Mouse (Mus musculus) right cerebral cortex, postnatal 10 days (tissue): ENCODE measurements at regions not wholly inside any gene's neighbourhood (a gene's known extent, or its start where the extent isn't known, plus 50 kb on each side); places are given as distances from the start of the nearest gene placed in this dataset.

ENCODE experiments used
- DNase-seq, 2 experiments: peaks; one replicate each; pipeline ENCODE4 v3.0.0; 2021; ENCODE audit warnings: low spot score in 2 of 2

GRCm38 (mm10) chr14:120816529-120816928, 94.5 kb upstream of the Ipo5 start:
- DNase-seq = no peak

DNA sequence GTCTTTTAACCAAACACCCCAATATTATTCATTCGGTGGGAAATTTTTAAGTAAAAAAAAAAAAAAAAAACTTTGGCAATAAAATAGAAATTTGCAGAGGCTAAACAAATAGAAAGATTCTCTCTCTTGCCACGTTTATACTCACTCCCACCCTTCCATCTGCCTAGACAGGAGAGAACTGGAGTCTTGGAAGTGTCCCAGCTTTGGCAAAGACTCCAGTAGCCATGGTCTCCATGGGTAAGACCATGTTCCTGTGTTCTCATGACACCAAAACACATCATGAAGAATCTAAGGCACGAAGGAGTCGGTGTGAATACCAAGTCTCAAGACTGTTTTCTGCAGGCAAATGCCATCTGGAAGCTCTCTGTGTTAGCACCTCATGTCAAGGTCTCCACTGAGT, 84.8 kb upstream of the Ipo5 start:
- peak in 1 of 2 experiments; percentile 29 for DNase-seq

DNA sequence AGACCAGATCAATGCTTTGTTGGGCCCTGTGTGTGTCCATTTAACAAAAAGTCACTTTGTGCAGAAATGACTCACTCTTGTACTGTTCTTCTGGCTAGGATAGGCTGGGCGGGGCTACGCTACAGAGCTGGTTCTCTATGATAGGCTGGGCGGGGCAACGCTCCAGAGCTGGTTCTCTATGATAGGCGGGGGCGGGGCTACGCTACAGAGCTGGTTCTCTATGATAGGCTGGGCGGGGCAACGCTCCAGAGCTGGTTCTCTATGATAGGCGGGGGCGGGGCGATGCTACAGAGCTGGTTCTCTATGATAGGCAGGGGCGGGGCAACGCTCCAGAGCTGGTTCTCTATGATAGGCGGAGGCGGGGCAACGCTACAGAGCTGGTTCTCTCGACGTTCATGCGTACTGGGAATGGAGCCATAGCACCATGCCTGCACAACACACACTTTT, 80.6 kb upstream of the Ipo5 start:
- DNase-seq = peak in 1 of 2 experiments; percentile 28

DNA sequence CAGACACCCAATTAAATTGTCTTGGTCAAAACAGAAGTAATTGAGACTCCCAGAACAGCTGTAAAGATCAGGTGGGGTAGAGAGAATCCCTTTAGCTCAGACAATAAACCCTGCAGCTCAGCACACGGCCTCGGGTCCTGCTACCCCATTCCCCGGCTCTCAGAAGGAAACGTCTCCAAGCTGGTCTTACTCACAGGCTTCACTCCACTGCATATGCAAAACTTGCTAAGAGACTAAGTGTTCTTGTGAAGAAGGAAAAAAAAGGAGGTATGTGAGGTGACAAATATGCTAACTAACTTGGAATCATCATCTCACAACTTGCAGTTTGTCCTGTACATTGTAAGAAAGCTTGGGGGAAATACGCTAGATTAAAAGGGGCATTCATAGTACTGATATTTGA, 79.6 kb upstream of the Ipo5 start:
- DNase-seq = peak in 1 of 2 experiments; percentile 22

GRCm38 (mm10) chr14:120831847-120832613, 79.0 kb upstream of the Ipo5 start:
- DNase-seq = peak; percentile 92 to 95

DNA sequence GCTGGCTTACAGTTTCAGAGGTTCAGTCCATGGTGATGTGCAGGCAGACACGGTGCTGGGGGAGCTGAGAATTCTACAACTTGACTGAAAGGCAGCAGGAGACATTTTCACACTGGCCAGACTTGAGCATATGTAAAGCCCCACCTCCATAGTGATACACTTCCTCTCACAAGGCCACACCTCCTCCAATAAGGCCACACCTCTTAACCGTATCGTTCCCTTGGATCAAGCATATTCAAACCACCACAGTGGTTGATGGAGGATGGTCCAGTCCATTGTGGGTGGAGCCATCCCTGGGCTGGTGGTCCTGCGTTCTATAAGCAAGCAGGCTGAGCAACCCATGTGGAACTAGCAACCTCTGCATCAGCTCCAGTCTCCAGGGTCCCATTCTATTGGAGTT, 76.2 kb upstream of the Ipo5 start:
- no peak for DNase-seq

DNA sequence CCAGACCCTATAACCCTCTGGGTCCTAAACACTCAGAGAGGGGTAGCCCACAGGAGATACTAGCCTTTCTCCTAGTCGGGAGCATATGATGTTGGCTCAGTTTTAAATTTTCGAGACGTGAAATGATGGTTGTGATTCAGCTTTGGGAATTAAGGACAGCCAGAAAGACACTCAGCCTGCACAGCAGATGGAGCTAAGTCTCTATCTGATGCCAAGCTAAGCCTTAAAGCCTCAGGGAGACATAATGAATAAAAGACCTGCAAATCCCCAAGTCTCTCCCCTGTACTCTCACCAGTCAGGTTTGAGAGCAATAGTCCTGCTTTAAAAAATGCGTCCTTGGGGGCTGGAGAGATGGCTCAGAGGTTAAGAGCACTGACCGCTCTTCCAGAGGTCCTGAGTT, 75.3 kb upstream of the Ipo5 start:
- peak in 1 of 2 experiments; percentile 63 for DNase-seq

DNA sequence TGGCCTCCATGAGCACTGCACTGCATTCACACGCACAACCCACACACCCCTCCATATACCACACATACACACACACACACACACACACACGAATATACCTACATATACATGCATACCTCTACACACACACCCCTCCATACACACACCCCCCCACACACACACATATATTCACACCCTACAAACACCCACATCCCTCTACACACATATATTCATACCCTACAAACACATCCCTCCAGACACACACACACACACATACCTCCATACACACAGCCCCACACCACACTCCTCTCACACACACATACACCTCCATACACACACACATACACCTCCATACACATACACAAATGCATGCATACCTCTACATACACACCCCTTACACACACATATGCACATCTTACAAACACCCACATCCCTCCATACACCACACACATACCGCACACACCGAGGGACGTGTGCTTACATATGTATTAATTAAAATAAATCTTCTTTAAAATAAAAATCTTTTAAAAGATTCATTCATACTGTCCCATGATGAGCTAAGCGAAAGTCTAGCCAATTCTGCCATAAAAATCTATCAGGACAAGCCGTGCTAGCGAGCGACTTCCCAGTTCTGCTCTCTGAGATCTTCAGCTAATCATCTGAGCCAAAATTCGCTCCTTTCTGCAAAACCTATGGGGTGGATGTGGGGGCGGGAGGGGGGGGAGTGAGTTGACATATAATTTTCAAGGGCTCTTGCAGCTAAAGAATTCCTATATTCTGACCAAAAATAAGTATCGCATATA, 74.3 kb upstream of the Ipo5 start:
- no peak for DNase-seq

DNA sequence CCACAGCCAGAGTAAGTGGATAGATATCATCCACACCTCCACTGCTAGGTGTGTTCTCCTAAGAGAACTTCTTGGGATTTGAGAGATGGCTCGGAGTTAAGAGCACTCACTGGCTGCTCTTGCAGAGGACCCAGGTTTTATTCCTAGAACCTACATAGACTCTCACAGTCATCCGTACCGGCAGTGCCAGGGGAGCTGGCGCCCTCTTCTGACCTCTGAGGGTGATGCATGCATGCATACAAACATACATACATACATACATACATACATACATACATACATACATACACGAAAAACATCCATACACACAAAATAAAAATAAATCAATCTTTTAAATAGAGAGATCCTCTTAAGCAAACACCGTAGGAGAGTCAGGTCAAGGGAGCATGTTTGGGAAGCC, 70.1 kb upstream of the Ipo5 start:
- DNase-seq = peak in 1 of 2 experiments; percentile 20

GRCm38 (mm10) chr14:120841311-120841710, 69.7 kb upstream of the Ipo5 start:
- no peak for DNase-seq

DNA sequence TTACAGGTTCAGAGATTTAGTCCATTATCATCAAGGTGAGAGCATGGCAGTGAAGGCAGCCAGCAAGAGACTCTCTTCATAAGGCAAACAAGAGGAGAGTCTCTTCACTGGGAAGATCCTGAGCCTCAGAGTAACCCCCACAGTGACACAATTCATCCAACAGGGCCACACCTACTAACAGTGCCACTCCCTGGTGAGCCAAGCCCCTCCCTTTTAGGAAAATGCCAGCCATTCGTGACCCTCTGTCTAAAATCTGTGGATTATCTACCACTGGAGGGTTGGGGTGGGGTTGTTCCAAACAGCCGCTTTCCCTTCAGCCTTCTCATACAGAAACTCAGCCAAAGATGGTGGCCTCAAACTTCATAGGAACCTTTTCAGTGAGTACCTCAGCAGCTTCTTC, 65.9 kb upstream of the Ipo5 start:
- DNase-seq = no peak

DNA sequence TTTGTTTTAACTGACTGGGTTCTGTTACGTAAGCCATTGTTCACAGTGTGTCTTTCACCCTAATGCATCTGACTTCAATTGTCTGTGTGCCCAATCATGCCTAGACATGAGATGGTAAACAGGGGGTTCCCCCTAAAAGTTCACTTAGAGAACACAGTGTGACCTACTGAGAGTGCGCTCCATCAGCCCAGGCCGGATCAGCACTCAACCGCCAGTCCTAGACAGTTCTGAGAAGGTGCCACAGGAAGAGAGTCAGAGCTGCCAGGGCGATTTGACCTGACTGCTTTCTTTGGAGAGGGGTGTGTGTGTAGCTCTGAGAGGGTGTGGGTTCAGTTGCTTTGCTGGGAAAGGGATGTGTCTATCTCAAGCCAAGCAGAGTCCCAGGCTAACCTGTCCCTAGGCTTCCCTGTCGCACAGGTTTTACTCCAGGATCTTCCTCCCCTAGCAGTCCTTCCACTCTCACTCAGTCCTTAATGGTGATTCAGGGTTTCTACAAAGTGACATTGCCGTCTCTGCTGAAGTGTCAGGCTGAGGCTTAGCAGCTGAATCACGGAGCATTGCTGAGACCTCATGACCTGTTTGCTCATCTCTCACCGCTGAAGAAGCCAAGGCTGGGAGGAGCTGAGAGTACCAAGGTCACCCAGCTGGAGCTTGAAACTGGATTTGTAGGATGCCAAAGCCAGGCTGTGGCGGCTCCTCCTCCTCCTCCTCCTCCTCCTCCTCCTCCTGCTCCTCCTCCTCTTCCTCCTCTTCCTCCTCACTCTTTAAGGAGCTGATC, 64.8 kb upstream of the Ipo5 start:
- no peak for DNase-seq

- DNase-seq = peak in 1 of 2 experiments; percentile 44
These were observed 64.0 kb upstream of the Ipo5 start for GRCm38 (mm10) chr14:120847006-120847405.

GRCm38 (mm10) chr14:120848083-120848951, 62.7 kb upstream of the Ipo5 start:
- DNase-seq = no peak

DNA sequence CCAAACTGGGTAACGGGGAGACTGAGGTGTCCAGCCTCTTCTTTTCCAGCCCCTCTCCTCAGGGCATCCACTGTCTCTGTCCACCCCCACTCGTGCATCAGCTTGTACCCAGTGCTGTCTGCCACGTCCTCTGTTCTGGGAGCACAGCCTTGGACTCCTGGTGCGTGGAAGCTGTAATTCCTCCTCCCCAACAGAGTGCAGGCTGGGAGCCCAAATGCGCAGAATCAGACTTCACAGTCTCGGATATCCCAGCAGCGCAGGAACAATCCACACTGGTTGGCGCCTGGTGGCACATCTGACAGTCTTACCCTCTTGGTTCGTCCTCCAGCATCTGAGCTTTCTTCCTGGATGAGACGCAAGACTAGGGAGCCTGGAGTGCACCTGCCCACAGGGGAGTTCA, 61.9 kb upstream of the Ipo5 start:
- peak in 1 of 2 experiments; percentile 22 for DNase-seq

DNA sequence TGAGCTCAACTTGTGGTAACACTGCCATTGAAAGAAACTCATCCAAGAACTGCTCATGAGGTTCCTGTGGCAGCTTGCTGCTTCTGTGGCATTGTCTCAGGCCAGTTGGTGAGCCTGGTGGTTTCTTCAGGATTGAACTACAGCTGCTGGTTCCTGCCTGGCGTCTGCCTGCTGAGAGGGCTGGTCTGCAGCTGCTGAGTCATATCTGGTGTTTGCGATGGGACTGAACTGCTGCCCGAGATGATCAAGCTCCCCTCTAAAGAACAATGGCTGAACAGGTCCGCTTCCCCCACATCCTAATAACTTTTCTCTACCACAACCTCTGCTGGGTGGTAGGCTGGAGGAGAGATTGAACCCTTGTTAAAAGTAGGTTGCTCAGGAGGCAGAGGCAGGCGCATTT, 57.4 kb upstream of the Ipo5 start:
- no peak for DNase-seq

GRCm38 (mm10) chr14:120854559-120854958, 56.5 kb upstream of the Ipo5 start:
- no peak for DNase-seq

- peak; percentile 80 to 89 for DNase-seq
These were observed 55.8 kb upstream of the Ipo5 start for GRCm38 (mm10) chr14:120855181-120855580.
